ENCODE assay signal across 31 mouse cellular contexts in genomic region chr6:48224206-48224605, GRCm38 (mm10).
"Had no signal": no experiment of that assay in that cellular context is flagged by ENCODE, and none has a peak within 500 bp of the region (broad histone marks: within the 10 kb centered on the region; RNA-seq: fewer than 3 reads in every experiment).

No protein-coding gene starts in this region.

- DNase-seq: left cerebral cortex, postnatal 4 days; liver; liver, embryonic 13.5 days; liver, postnatal 0 days; lung, adult 18-20 months; lung, adult 2 months; lung, embryonic 14.5 days; lung, postnatal 10 days; lung, postnatal 14 days; lung, postnatal 36 days; lung, postnatal 4 days; midbrain, embryonic 14.5 days had no signal

- H3K9me3 ChIP-seq: limb, embryonic 10.5 days; limb, embryonic 12.5 days; limb, embryonic 13.5 days; limb, embryonic 15.5 days; liver, embryonic 12.5 days; liver, embryonic 13.5 days; liver, embryonic 15.5 days; lung, embryonic 15.5 days; megakaryocyte, embryonic 14.5 days; midbrain, embryonic 10.5 days; midbrain, embryonic 12.5 days; midbrain, embryonic 13.5 days; midbrain, embryonic 15.5 days had no signal

- ATAC-seq: liver, embryonic 12.5 days; liver, postnatal 0 days; lung, postnatal 0 days; midbrain, embryonic 13.5 days; midbrain, embryonic 15.5 days; midbrain, embryonic 16.5 days had no signal

- H3K4me1 ChIP-seq: limb, embryonic 10.5 days; limb, embryonic 12.5 days; limb, embryonic 13.5 days; liver, embryonic 12.5 days; liver, embryonic 13.5 days; liver, embryonic 15.5 days; lung, embryonic 15.5 days; megakaryocyte, embryonic 14.5 days; midbrain, embryonic 10.5 days; midbrain, embryonic 12.5 days; midbrain, embryonic 13.5 days; midbrain, embryonic 15.5 days had no signal

- H3K4me3 ChIP-seq: limb, embryonic 10.5 days; limb, embryonic 12.5 days; limb, embryonic 13.5 days; limb, embryonic 15.5 days; liver, embryonic 12.5 days; liver, embryonic 13.5 days; liver, embryonic 15.5 days; lung, embryonic 15.5 days; megakaryocyte, embryonic 14.5 days; midbrain, embryonic 10.5 days; midbrain, embryonic 12.5 days; midbrain, embryonic 13.5 days; midbrain, embryonic 15.5 days; myocyte had no signal

- H3K9ac ChIP-seq: limb, embryonic 12.5 days; limb, embryonic 13.5 days; limb, embryonic 15.5 days; liver, embryonic 12.5 days; liver, embryonic 13.5 days; liver, embryonic 14.5 days; liver, embryonic 15.5 days; liver, postnatal 0 days; lung, embryonic 14.5 days; lung, embryonic 15.5 days; midbrain, embryonic 12.5 days; midbrain, embryonic 13.5 days; midbrain, embryonic 15.5 days had no signal

- H3K27ac ChIP-seq: limb, embryonic 10.5 days; limb, embryonic 12.5 days; limb, embryonic 13.5 days; limb, embryonic 15.5 days; liver, embryonic 12.5 days; liver, embryonic 13.5 days; liver, embryonic 14.5 days; liver, embryonic 15.5 days; lung, embryonic 15.5 days; macrophage; midbrain, embryonic 10.5 days; midbrain, embryonic 12.5 days; midbrain, embryonic 13.5 days; midbrain, embryonic 15.5 days had no signal

- H3K27me3 ChIP-seq: limb, embryonic 12.5 days; limb, embryonic 13.5 days; limb, embryonic 15.5 days; liver, embryonic 12.5 days; liver, embryonic 13.5 days; liver, embryonic 15.5 days; lung, embryonic 15.5 days; megakaryocyte, embryonic 14.5 days; midbrain, embryonic 12.5 days; midbrain, embryonic 13.5 days; midbrain, embryonic 15.5 days had no signal

- H3K4me2 ChIP-seq: limb, embryonic 12.5 days; limb, embryonic 13.5 days; limb, embryonic 15.5 days; liver, embryonic 11.5 days; liver, embryonic 12.5 days; liver, embryonic 13.5 days; liver, embryonic 15.5 days; lung, embryonic 14.5 days; lung, embryonic 15.5 days; midbrain, embryonic 11.5 days; midbrain, embryonic 12.5 days; midbrain, embryonic 13.5 days; midbrain, embryonic 15.5 days had no signal

- H3K36me3 ChIP-seq: limb, embryonic 10.5 days; limb, embryonic 12.5 days; limb, embryonic 13.5 days; limb, embryonic 15.5 days; liver, embryonic 12.5 days; liver, embryonic 13.5 days; liver, embryonic 15.5 days; lung, embryonic 15.5 days; midbrain, embryonic 10.5 days; midbrain, embryonic 12.5 days; midbrain, embryonic 13.5 days; midbrain, embryonic 15.5 days had no signal
